Mouse (Mus musculus) heart, embryonic 14.5 days (tissue): ENCODE data around the gene Slc39a1. TPM values are rescaled to one million over a fixed set of nuclear protein-coding genes. Genes with fewer than 3 reads are reported as not detected.
"Not testable (repeated sequence)": the region's sequence is repeated elsewhere in the genome, so short reads cannot be mapped to it uniquely, and the experiment has no call there.

Experiments
- ATAC-seq: fragments of 200-750 bp; cut with Nextera tagmentation; 2 replicates; pipeline ENCODE4 v1.8.0; 2017; ENCODE audit warnings: low read depth, moderate TSS enrichment; ENCODE audit not compliant: insufficient number of reproducible peaks, insufficient read depth, low FRiP score
- H3K27ac ChIP-seq, 2 experiments: fragments of 200-500 bp in 1 of 2; fragments of 300-500 bp in 1 of 2; sonication (generic) in 1 of 2; replicated peaks in 1 of 2; 2 replicates each; pipeline ENCODE4 v1.5.1; 2012 to 2014; ENCODE audit warnings: low read depth in 2 of 2, low read length in 2 of 2, control low read depth in 1 of 2, mild to moderate bottlenecking in 1 of 2, mixed read lengths in 1 of 2; ENCODE audit not compliant: control insufficient read depth in 1 of 2, insufficient read depth in 1 of 2
- H3K27me3 ChIP-seq: fragments of 300-500 bp; sonication (generic); 2 replicates; pipeline ENCODE4 v1.6.1; 2014; ENCODE audit warnings: mild to moderate bottlenecking, low read length, control low read depth; ENCODE audit not compliant: control insufficient read depth, insufficient read depth
- H3K36me3 ChIP-seq: fragments of 300-500 bp; sonication (generic); 2 replicates; pipeline ENCODE4 v1.6.1; 2014; ENCODE audit warnings: mild to moderate bottlenecking, control low read depth, low read length, mixed read lengths; ENCODE audit not compliant: control insufficient read depth, insufficient read depth
- H3K4me1 ChIP-seq, 2 experiments: fragments of 200-500 bp in 1 of 2; fragments of 300-500 bp in 1 of 2; sonication (generic) in 1 of 2; 2 replicates each; pipeline ENCODE4 v1.6.1; 2012 to 2014; ENCODE audit warnings: low read length in 2 of 2, control low read depth in 1 of 2, mixed read lengths in 1 of 2; ENCODE audit not compliant: control insufficient read depth in 2 of 2, insufficient read depth in 2 of 2
- H3K4me2 ChIP-seq: fragments of 300-500 bp; sonication (generic); 2 replicates; pipeline ENCODE4 v1.6.1; 2014; ENCODE audit warnings: mild to moderate bottlenecking, low read length
- H3K4me3 ChIP-seq, 2 experiments: fragments of 200-500 bp in 1 of 2; fragments of 300-500 bp in 1 of 2; sonication (generic) in 1 of 2; 2 replicates each; pipeline ENCODE4 v1.5.1; 2012 to 2014; ENCODE audit warnings: low read length in 2 of 2, mild to moderate bottlenecking in 2 of 2, control low read depth in 1 of 2, low read depth in 1 of 2, moderate library complexity in 1 of 2; ENCODE audit not compliant: control insufficient read depth in 1 of 2, insufficient read depth in 1 of 2
- H3K9ac ChIP-seq: fragments of 300-500 bp; sonication (generic); 2 replicates; pipeline ENCODE4 v1.6.1; 2014; ENCODE audit warnings: mild to moderate bottlenecking, low read length
- H3K9me3 ChIP-seq: fragments of 300-500 bp; sonication (generic); 2 replicates; pipeline ENCODE4 v1.6.1; 2016; ENCODE audit warnings: low read length, control low read depth; ENCODE audit not compliant: control insufficient read depth
- WGBS: fragments of 180-500 bp; shearing (Covaris S2); extraction: QIAGEN DNeasy Blood & Tissue Kit; methylation state at CpG from one replicate; pipeline ENCODE4 v1.1.7; 2014; 5-methylcytosine and 5-hydroxymethylcytosine counted together
- polyA plus RNA-seq: library from polyadenylated mRNA; unstranded; fragments of >200 nt; fragmentation: Nextera tagmentation; extraction: Ambion mirVana; gene quantifications from 2 replicates; pipeline ENCODE4 v1.2.1, GENCODE M21; 2014

Slc39a1 gene
- polyA plus RNA-seq, 1 experiment from 2014 or later: 88.2 TPM

DNA sequence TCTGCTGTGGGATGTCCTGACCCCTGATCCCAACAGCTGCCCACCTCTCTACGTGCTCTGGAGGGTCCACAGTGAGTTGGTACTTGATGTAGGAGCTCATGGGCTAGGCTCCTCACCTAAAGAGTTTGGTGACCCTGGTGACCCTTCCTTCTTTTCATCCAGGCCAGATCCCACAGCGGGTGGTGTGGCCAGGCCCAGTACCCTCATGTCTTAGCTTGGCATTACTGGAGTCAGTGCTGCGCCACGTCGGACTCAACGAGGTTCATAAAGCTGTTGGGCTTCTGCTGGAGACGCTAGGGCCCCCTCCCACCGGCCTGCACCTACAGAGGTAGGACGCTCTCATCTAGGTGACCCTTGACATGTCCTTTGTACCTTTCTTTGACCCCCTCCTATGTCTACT lies 31.2 kb downstream of the Slc39a1 start:
- Histone ChIP-seq H3K4me3 (no peak overlapping the region), H3K27me3 (no peaks in the 10 kb centered on the region), H3K9me3 (no peaks in the 10 kb centered on the region), H3K4me1 (no peaks in the 10 kb centered on the region; a peak in 1 of 4 replicates), H3K27ac (no peak overlapping the region), H3K9ac (no peak overlapping the region), H3K36me3 (peaks cover 70% of the 10 kb centered on the region), H3K4me2 (no peak overlapping the region)
- no peak for ATAC-seq
- WGBS: 95% methylated on average over 9 of the region's 9 CpGs

DNA sequence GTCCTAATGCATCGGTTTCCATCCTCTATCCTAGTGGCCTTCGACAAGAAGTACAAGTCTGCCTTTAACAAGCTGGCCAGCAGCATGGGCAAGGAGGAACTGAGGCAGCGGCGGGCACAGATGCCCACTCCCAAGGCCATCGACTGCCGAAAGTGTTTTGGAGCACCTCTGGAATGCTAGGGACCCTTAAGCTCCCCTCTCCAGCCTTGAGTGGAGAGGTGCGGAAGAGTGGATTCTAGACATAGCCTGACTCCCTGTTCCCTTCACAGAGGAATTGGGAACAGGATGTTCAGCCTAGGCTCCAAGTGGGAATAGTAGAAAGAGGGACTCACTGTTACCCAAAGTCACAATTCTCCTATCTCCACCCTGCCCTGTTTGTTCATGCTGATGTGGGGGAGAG lies 31.8 kb downstream of the Slc39a1 start:
- Histone ChIP-seq H3K27ac (no peak overlapping the region), H3K9ac (no peak overlapping the region), H3K4me1 (no peaks in the 10 kb centered on the region; a peak in 1 of 4 replicates), H3K4me2 (no peak overlapping the region), H3K27me3 (no peaks in the 10 kb centered on the region), H3K36me3 (peaks cover 66% of the 10 kb centered on the region), H3K9me3 (no peaks in the 10 kb centered on the region), H3K4me3 (no peak overlapping the region)
- WGBS: 83% methylated on average over 7 of the region's 7 CpGs
- no peak for ATAC-seq

DNA sequence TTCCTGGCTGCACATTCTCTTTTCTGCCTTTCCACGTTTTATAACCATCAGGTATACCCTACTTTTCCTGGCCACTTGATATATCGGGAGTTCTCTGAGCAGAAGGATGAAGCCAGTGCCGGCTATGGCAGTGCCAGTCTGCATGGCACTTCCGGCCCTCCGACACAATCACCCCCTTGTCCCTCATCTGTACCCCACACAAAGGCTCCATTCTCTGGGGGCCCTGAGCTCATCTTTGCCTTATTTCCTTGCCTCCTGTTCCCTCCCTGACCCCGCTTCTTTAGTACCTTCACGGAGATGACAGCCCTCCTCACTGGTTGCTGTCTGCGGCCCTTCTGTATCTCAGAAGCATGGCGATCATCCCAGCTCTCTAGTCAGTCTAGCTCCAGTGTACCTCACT lies 32.7 kb downstream of the Slc39a1 start:
- H3K9me3 ChIP-seq: no peaks in the 10 kb centered on the region
- 84% methylated on average over 9 of the region's 9 CpGs for WGBS
- peaks cover 57% of the 10 kb centered on the region for H3K36me3 ChIP-seq
- H3K4me3 ChIP-seq: no peak overlapping the region
- H3K9ac ChIP-seq: no peak overlapping the region
- no peak overlapping the region for H3K4me2 ChIP-seq
- no peaks in the 10 kb centered on the region for H3K27me3 ChIP-seq
- H3K4me1 ChIP-seq: no peaks in the 10 kb centered on the region; a peak in 1 of 4 replicates
- H3K27ac ChIP-seq: no peak overlapping the region
- ATAC-seq: no peak

DNA sequence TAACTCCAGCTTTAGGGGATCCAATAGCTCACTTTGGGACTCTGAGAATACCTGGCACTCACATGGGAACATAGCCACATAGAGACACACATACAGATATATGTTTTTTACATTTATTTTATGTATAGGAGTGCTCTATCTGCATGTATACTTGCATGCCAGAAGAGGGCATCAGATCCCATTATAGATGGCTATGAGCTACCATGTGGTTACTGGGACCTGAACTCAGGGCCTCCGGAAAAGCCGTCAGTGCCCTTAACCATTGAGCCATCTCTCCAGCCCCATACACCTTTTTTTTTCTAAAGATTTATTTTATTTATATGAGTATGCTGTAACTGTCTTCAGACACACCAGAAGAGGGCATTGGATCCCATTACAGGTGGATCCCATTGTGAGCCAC lies 36.2 kb downstream of the Slc39a1 start:
- Histone ChIP-seq H3K36me3 (peaks cover 22% of the 10 kb centered on the region), H3K4me3 (no peak overlapping the region), H3K4me1 (no peaks in the 10 kb centered on the region), H3K27me3 (no peaks in the 10 kb centered on the region), H3K27ac (no peak overlapping the region), H3K9ac (no peak overlapping the region), H3K4me2 (no peak overlapping the region), H3K9me3 (no peaks in the 10 kb centered on the region)
- ATAC-seq: no peak
- WGBS: 99% methylated on average over 2 of the region's 2 CpGs

DNA sequence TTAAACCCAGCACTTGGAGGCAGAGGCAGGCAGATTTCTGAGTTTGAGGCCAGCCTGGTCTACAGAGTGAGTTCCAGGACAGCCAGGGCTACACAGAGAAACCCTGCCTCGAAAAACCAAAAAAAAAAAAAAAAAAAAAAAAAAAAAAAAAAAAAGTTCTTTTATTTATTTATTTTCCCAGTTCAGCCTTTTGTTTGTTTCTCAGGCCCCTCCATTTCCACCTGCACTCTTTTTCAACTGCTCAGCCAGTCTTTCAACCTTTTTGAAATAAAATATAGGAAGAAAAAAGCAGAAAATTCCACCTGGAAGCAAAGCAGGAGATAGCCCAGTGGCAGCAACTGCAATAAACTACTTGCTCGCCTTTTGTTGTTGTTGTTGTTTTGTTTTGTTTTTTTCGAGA lies 41.4 kb downstream of the Slc39a1 start:
- H3K4me2 ChIP-seq, ATAC-seq, H3K36me3 ChIP-seq, H3K9me3 ChIP-seq, H3K9ac ChIP-seq, H3K4me3 ChIP-seq, H3K4me1 ChIP-seq, H3K27me3 ChIP-seq, H3K27ac ChIP-seq: not testable (repeated sequence)
- 62% methylated on average over 3 of the region's 3 CpGs for WGBS

GRCm38 (mm10) chr3:90290602-90291001 lies 42.6 kb downstream of the Slc39a1 start:
- no peaks in the 10 kb centered on the region for H3K9me3 ChIP-seq

GRCm38 (mm10) chr3:90291982-90292344 lies 44.0 kb downstream of the Slc39a1 start:
- peaks cover 3% of the 10 kb centered on the region; the same call in 1 of the 2 replicates for H3K36me3 ChIP-seq
- peak overlapping the region; percentile 70 for H3K4me2 ChIP-seq

More at GRCm38 (mm10) chr3:90290602-90291001, 42.6 kb downstream of the Slc39a1 start:
- no peak overlapping the region for H3K9ac ChIP-seq
- H3K36me3 ChIP-seq: no peaks in the 10 kb centered on the region
- ATAC-seq: no peak
- H3K27ac ChIP-seq: no peak overlapping the region
- no peak overlapping the region for H3K4me3 ChIP-seq
- H3K4me1 ChIP-seq: peaks cover 0 to 16% of the 10 kb centered on the region in 2 experiments; a peak in 2 of 4 replicates
- H3K27me3 ChIP-seq: no peaks in the 10 kb centered on the region
- 80% methylated on average over 1 of the region's 1 CpGs for WGBS
- H3K4me2 ChIP-seq: no peak overlapping the region

More at GRCm38 (mm10) chr3:90291982-90292344, 44.0 kb downstream of the Slc39a1 start:
- H3K4me1 ChIP-seq: peaks cover 0 to 17% of the 10 kb centered on the region in 2 experiments; a peak in 2 of 4 replicates
- peak overlapping the region; percentile 89 for H3K9ac ChIP-seq
- H3K9me3 ChIP-seq: no peaks in the 10 kb centered on the region
- H3K27me3 ChIP-seq: no peaks in the 10 kb centered on the region
- peak overlapping the region; percentile 94 to 95; a peak in 3 of 4 replicates for H3K27ac ChIP-seq
- H3K4me3 ChIP-seq: peak overlapping the region in 1 of 2 experiments; percentile 62; a peak in 3 of 4 replicates
- ATAC-seq: no peak
- 42% methylated on average over 2 of the region's 2 CpGs for WGBS
